Mouse (Mus musculus): Measurements from ENCODE around the gene Nup210l.
A peak's percentile ranks its signal among the peaks of the same experiment; 100 is the strongest.
"Not testable (repeated sequence)": the region's sequence is repeated elsewhere in the genome, so short reads cannot be mapped to it uniquely, and the experiment has no call there.

Nup210l gene

DNA sequence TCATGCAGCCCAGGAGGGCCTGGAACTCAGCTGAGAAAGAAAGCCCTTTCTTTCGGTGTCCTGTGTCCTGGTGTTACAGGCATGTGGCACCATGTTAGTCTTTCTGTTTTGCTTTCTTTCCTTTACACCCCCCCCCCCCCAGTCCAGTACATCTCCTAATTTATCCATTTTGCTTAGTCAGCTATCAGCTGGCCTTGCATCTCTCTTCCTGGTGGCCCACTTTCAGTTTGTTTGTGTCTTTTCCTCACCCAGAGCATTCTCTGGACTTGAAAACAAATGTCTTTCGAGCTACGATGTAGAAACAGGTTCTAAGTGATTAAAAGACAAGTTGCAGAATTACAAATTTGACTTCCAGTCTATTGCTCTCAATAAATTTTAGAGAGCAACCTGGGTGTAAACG, 118.5 kb downstream of the Nup210l start:
- no peak for DNase-seq (ENCODE audit: low read depth, low spot score)

DNA sequence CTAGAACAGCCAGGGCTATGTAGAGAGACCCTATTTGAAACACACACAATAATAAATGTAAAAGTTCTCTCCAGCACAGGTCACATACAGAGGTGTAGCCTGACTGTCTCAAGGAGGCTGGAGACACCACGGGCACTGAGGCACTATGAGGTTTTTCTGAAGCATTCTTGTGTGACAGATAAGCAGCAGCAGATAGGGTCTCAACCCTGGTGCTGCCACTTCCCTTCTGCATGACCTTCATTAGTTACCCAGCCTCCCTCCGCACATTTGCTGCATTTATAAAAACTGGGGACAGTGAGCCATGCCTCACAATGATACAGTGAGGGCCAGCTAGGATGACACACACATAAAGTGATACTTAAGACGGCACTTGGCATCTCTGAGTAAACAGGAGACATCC, 119.0 kb downstream of the Nup210l start:
- no peak for DNase-seq (ENCODE audit: low read depth, low spot score)

DNA sequence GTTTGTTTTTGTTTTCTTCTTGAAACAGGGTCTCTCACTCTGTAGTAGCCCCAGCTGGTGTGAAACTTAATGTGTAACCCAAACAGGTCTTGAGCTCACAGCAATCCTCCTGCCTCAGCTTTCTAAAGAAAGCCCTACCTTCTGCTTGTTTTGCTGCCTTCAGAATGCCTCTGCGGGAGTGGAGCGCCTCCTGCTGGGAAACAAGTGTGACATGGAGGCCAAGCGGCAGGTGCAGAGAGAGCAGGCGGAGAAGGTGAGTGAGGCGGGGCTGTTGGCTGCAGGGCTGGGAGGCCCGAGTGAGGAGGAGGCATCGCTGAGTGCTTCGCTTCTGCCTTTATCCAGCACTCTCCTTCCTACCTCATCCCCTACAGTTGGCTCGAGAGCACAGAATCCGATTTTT, 120.4 kb downstream of the Nup210l start:
- no peak for DNase-seq (ENCODE audit: low read depth, low spot score)

- DNase-seq (ENCODE audit: low read depth, low spot score): no peak
These were observed 127.1 kb downstream of the Nup210l start for GRCm38 (mm10) chr3:90231075-90231474.

- DNase-seq (ENCODE audit: low read depth, low spot score): peak; percentile 99
These were observed 127.8 kb downstream of the Nup210l start, which contains the start of gene Jtb for GRCm38 (mm10) chr3:90231507-90232333. TSS of gene Jtb (plus strand) at chr3:90231597.

GRCm38 (mm10) chr3:90241251-90241650, 137.3 kb downstream of the Nup210l start:
- no peak for DNase-seq (ENCODE audit: low read depth, low spot score)

GRCm38 (mm10) chr3:90241669-90242358, 137.9 kb downstream of the Nup210l start:
- DNase-seq (ENCODE audit: low read depth, low spot score): no peak

GRCm38 (mm10) chr3:90242984-90243775, 139.2 kb downstream of the Nup210l start, which contains the start of gene Creb3l4:
TSS of gene Creb3l4 (minus strand) at chr3:90243512.
- DNase-seq (ENCODE audit: low read depth, low spot score): peak; percentile 53

DNA sequence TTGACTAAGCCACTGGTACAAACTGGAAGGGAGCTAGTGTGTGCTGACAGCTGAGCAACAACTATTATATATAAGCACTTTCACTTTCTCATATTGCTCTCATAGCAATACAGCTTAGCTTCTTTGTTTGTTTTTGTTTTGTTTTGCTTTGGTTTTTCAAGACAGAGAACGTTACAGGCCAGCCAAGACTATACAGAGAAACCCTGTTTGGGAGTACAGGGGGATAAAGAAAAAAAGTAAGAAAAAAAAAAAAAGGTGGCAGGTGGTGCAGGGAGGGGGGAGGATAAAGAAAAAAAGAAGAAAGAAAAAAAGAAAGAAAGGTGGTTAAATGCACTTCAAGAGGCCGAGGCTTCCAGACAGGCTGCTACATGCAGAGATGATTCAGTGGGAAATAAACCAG, 141.5 kb downstream of the Nup210l start:
- no peak for DNase-seq (ENCODE audit: low read depth, low spot score)

GRCm38 (mm10) chr3:90247630-90247959, 143.7 kb downstream of the Nup210l start:
- DNase-seq (ENCODE audit: low read depth, low spot score): no peak

DNA sequence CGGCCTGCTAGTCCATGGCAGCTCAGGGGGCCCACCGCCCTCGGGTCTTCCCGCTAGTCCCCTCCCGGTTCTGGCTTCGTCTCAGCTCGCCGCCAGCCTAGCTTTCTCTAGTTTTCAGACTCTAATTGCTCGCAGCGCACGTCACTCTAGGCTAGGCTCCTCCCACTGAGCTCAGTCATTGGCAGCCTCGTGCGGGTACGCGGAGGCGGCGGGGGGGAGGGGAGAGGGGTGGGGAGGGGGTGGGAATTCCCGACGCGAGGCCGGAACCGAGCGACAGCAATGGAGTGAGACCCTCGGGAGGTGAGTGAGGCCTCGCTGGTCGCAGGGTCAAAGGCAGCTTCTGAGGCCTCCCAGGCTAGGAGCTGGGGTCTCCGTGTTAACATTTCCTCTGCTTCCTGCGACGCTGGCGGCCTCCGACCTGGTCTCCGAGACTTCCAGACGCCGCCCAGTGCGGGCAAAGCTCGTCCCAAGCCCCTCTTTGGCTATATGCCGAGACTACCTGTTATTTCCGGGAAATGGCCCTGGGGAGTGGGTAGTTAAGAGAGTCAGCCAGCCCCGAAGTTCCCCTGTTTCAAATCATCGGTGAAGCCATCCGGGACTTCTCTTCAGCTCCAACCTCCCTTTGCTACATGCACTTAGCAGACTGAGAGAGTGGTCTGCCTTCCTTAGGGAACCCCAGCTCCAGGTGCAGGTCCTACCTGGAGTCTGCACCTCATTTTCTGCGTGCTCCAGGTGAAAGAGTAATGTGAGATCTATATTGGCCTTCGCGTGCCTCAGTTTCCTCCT, 144.2 kb downstream of the Nup210l start, which contains the start of gene Slc39a1:
TSS of gene Slc39a1 (plus strand) at position 213 of the 786 bp plus-strand sequence.
- peak; percentile 98 for DNase-seq (ENCODE audit: low read depth, low spot score)

DNA sequence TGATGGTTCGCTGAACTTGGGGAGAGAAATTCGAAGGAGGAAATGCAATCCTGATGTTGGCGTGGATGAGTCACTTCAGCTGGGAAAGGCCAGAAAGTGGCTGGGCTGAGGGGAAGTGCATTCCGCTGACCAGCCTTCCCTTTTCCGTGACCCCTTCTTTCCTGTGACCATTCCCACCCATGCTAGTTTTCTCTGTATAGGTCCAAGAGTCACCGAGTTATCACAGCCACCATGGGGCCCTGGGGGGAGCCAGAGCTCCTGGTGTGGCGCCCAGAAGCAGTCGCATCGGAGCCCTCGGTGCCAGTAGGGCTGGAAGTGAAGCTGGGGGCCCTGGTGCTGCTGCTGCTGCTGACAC, 144.8 kb downstream of the Nup210l start:
- peak; percentile 47 for DNase-seq (ENCODE audit: low read depth, low spot score)

DNA sequence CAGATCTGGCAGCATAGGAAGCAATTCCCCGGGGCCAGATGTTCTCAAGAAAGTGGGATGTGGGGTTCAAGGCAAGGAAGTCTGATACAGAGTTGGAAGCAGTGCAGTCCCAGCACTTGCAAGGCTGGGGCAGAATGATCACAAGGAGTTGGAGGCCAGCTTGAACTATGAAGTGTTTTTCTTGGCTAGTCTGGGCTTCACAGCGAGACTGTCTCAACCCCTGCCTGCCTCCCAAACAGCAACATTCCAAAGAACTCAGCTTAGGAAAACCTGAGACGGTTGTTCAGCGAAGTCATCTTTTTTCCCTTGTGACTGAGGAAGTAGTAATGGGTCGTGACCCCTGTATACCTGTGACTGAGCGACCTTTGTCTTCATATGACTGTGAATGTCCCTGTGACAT, 146.9 kb downstream of the Nup210l start:
- DNase-seq (ENCODE audit: low read depth, low spot score): peak; percentile 12

DNA sequence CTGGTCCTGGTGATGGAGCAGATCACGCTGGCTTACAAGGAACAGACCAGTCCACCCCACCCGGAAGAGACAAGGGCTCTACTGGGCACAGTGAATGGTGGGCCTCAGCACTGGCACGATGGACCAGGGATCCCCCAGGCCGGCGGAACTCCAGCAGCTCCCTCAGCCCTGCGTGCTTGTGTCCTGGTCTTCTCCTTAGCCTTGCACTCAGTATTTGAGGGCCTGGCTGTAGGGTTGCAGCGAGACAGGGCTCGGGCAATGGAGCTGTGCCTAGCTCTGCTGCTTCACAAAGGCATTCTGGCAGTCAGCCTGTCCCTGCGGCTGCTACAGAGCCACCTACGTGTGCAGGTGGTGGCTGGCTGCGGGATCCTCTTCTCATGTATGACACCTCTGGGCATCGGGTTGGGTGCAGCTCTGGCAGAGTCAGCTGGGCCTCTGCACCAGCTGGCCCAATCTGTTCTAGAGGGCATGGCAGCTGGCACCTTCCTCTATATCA, 147.8 kb downstream of the Nup210l start:
- DNase-seq (ENCODE audit: low read depth, low spot score): peak; percentile 44

DNA sequence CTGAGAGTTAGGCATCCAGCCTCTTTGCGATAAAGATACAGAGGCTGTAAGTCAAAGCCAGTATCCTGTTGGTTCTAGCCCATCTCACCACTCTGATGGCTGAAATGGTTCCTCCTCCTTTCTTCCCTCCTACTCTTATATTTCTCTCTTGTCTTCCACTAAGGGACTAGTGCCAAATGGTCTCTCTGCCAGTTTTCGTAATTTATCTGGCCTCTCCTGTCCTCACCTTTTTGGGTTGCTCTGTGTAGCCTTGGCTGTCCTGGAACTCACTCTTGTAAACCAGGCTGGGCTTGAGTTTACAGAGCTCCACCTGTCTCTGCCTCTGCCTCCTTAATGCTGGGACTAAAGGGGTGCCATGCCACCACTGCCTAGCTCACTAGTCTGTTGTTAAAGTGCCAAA, 148.7 kb downstream of the Nup210l start:
- DNase-seq (ENCODE audit: low read depth, low spot score): peak; percentile 18

GRCm38 (mm10) chr3:90253174-90253573, 149.2 kb downstream of the Nup210l start:
- not testable (repeated sequence) for DNase-seq (ENCODE audit: low read depth, low spot score)

DNA sequence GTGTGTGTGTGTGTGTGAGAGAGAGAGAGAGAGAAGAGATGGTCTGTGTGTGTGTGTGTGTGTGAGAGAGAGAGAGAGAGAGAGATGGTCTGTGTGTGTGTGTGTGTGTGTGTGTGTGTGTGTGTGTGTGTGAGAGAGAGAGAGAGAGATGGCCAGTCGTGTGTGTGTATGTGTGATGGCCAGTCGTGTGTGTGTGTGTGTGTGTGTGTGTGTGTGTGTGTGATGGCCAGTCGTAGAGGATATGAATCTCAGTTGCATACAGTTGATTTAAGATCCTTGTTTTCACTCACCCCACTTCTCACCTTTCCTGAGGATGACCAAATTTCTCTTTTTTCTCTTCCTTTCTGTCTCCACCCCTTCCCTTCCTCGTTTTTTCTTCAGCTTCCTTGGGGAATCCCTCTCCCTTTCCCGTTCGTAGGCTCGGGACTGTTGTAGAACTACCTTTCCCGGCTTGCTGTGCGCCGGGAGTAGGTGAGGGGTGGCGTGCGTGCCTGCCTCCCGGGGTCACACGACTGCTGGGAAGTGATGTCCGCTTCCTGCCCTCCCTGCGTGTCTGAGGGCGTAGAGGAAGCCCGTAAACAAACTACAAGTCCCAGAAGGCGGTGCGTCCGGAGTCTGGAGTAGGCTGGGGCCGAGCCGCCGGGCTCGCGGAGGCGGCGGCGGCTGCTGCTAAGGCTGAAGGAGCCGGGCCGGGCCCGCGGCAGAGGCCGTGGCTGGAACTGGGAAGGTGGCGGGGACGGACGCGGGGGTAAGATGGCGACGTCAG, 149.9 kb downstream of the Nup210l start, which contains the start of gene Crtc2:
TSS of gene Crtc2 (plus strand) at position 511 of the 766 bp plus-strand sequence.
- DNase-seq (ENCODE audit: low read depth, low spot score): peak; percentile 100

DNA sequence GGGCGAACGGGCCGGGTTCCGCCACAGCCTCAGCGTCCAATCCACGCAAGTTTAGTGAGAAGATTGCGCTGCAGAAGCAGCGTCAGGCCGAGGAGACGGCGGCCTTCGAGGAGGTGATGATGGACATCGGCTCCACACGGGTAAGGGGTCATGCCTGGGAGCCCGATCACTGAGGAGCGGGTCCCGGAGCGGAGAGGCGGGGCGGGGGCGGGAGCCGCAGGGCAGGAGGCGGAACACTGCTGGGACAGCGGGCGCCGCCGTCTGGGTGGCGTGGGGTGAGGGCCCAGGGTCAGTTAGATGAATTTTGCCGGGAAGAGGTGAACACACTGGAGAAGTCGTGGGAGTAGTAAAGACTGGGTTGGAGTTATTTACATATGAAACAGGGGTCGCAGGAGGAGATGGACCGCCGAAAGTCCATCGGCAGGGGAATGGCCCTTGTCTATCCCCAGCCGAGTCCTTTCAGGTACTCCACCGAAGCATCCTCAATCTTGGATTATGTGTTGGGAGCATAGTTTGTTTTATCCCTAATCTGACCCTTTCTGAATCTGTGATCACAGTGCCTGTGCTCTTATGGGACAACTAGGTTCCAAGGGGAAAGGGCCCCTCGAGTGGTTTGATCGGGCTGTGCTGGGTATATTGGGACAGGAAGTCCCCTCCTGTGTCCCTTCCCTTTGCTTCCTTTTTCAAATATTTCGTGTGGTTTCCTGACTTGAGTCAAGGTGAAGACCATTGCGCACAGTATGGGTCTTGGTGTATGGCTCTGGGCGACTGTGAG, 150.7 kb downstream of the Nup210l start:
- DNase-seq (ENCODE audit: low read depth, low spot score): no peak

- DNase-seq (ENCODE audit: low read depth, low spot score): no peak
These were observed 151.2 kb downstream of the Nup210l start for GRCm38 (mm10) chr3:90255194-90255565.

Measured in brain, adult 2 months (tissue).